Mouse (Mus musculus) heart, postnatal 4 days (tissue): ENCODE measurements around the gene Oasl2. TPM values are rescaled to one million over a fixed set of nuclear protein-coding genes. Genes with fewer than 3 reads are reported as not detected.

Source experiments
- microRNA-seq, 2 experiments: library from miRNA; unstranded; fragments of <30 nt; microRNA quantifications; one replicate each; pipeline ENCODE4 v1.2.0; 2021 to 2022
- total RNA-seq, 2 experiments: library from RNA; stranded (reverse); gene quantifications; 2 replicates each; pipeline ENCODE4 v1.2.3; 2021

Oasl2 gene
- total RNA-seq, 2 experiments from 2014 or later = 2.7 to 2.8 TPM

Small RNA genes lying within 50 kb of the gene (microRNA-seq; reads per million reads assigned to microRNA genes)
- 8.3 to 15.3 reads per million in 2 experiments for gene Mir6240

Other genes starting within 250 kb of the Oasl2 start
- 1 to 10 TPM; 2.8 to 3.1 TPM for gene Trpv4, start 238.5 kb upstream of the Oasl2 start, total RNA-seq
- gene Gltp, start 206.0 kb upstream of the Oasl2 start, total RNA-seq = 10 to 100 TPM; 24.4 to 26.8 TPM
- gene Tchp, start 189.2 kb upstream of the Oasl2 start, total RNA-seq = 1 to 10 TPM; 5.3 to 6.8 TPM
- gene Ankrd13a, start 122.3 kb upstream of the Oasl2 start, total RNA-seq = 10 to 100 TPM; 60.6 to 60.8 TPM
- gene Git2, start 121.4 kb upstream of the Oasl2 start, total RNA-seq = 10 to 100 TPM; 38.8 to 49.5 TPM
- gene 1500011B03Rik, start 73.5 kb upstream of the Oasl2 start, total RNA-seq = 10 to 100 TPM; 15.9 to 17.6 TPM
- not detected for gene 4930519G04Rik, start 43.3 kb upstream of the Oasl2 start, total RNA-seq
- gene Gm9936, start 38.3 kb upstream of the Oasl2 start, total RNA-seq = not detected
- under 1 TPM in 1 of 2 experiments, not detected in 1; 0.18 TPM for gene Oasl1, start 26.3 kb downstream of the Oasl2 start, total RNA-seq
- 10 to 100 TPM; 27.7 to 34.9 TPM for gene 2210016L21Rik, start 45.2 kb downstream of the Oasl2 start, total RNA-seq
- gene Hnf1a, start 74.2 kb downstream of the Oasl2 start, total RNA-seq = not detected
- gene Sppl3, start 114.2 kb downstream of the Oasl2 start, total RNA-seq = 10 to 100 TPM; 52.1 to 53.3 TPM
- gene Gm10401, start 201.4 kb downstream of the Oasl2 start, total RNA-seq = not detected
- gene Acads, start 222.4 kb downstream of the Oasl2 start, total RNA-seq = 100 to 1,000 TPM; 153 to 165 TPM
- 10 to 100 TPM; 21.7 to 25.9 TPM for gene Unc119b, start 238.0 kb downstream of the Oasl2 start, total RNA-seq